Mouse (Mus musculus) liver, postnatal 0 days (tissue): ENCODE results near the gene Myo9a.

ENCODE experiments used
- CTCF ChIP-seq: sonication (generic); IDR thresholded peaks from 2 replicates; pipeline ENCODE4 v1.5.1; 2016; ENCODE audit warnings: antibody characterized with exemption, low read depth
- EP300 ChIP-seq: IDR thresholded peaks from 2 replicates; pipeline ENCODE4 v1.6.1; 2016; ENCODE audit warnings: antibody characterized with exemption, low read depth, mild to moderate bottlenecking

DNA sequence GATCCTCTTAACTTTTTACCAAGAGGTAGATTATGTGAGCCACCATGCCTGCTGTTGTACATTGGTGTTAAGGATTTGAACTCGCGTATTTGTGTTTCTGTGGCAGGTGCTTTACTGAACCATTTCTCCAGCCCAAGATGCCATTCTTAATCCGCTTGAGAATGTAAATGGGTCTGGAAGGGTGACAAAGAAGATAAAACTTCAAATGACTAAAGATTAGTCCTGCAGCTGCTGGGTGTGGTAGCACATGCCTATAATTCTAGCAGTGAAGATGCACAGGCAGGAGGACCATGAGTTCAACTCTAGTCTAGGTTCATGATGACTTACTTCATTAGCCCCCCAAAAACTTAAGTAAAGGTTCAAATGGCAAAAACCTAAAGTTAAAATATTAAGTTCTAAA is 6.8 kb upstream of the Myo9a start:
- TF ChIP-seq CTCF = no peak
- TF ChIP-seq EP300 = no peak
